Mouse (Mus musculus) bone marrow macrophage, adult 2 months (primary cell): Measurements from ENCODE around the gene Dlgap1.

Experiments
- CTCF ChIP-seq: IDR thresholded peaks from 2 replicates; pipeline ENCODE4 v1.5.1; 2012; ENCODE audit warnings: low read depth, mild to moderate bottlenecking, low read length, moderate library complexity
- POLR2A ChIP-seq: IDR thresholded peaks from 2 replicates; pipeline ENCODE4 v1.6.1; 2012; ENCODE audit warnings: mild to moderate bottlenecking, low read depth, low read length, borderline replicate concordance

DNA sequence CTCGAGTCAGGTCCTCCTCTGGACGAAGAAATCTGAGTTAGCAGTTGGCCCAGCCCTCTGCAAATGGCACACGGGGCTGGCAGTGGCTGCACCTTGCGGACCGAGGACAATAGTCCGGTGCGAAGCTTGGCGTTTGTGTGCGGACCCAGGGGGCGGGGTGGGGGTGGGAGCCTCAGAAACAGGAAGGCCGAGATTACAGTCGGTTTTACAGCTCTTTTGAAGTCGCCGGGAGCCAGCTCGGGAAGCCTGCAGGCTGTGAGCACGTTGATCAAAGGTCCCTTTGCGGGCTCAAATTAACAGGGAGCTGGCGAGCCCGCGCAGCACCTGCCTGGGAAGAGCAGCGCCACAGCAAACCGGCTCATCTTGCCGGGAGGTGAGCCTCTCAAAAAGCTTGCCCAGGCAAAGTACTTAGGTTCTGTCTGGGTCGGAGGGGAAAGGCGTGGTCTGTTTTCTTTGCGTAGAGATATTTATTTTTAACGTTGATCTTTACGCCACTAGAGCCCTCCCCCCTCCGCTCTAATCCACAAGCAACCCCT is 865.6 kb downstream of the Dlgap1 start:
- TF ChIP-seq POLR2A (no peak), CTCF (no peak)
